Mouse (Mus musculus): Measurements from ENCODE around the gene Cym. TPM values are rescaled to one million over a fixed set of nuclear protein-coding genes. Genes with fewer than 3 reads are reported as not detected.

Gene Cym
- polyA plus RNA-seq, 1 experiment from 2014 or later: 0.15 TPM

- Histone ChIP-seq H3K27me3 (no peaks in the 10 kb centered on the region), H3K4me3 (no peak overlapping the region), H3K27ac (no peak overlapping the region), H3K9ac (no peak overlapping the region), H3K4me1 (no peaks in the 10 kb centered on the region), H3K4me2 (no peak overlapping the region), H3K36me3 (no peaks in the 10 kb centered on the region), H3K9me3 (no peaks in the 10 kb centered on the region)
- no peak for ATAC-seq (ENCODE audit: insufficient number of reproducible peaks, low FRiP score, low TSS enrichment, low read depth)
- 79% methylated on average over 4 of the region's 4 CpGs for WGBS
These were observed 34.5 kb downstream of the Cym start for GRCm38 (mm10) chr3:107187022-107187421.

DNA sequence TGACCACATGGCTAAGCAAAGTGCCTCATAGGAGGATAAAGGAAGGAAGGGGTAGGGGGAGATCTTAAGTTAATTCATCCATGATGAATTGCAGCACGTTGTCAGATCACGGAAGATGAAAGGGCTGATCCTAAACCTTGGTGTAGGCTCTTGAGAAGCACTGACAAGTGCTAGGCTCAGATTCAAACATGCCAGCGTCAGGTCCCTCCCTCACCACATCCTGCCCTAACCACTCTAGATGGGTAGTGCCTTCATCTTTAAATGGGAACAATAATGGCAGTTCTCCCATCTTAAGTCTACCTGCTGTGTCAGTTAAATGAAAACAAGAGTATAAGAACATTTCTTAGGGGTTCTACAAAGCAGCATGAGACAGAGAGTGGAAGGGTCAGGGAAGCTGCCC is 35.9 kb downstream of the Cym start:
- no peak for ATAC-seq (ENCODE audit: insufficient number of reproducible peaks, low FRiP score, low TSS enrichment, low read depth)

GRCm38 (mm10) chr3:107183178-107183577 is 38.4 kb downstream of the Cym start:
- no peak for ATAC-seq (ENCODE audit: insufficient number of reproducible peaks, low FRiP score, low TSS enrichment, low read depth)

More for the DNA sequence above, 35.9 kb downstream of the Cym start:
- H3K4me3 ChIP-seq: no peak overlapping the region
- no peaks in the 10 kb centered on the region for H3K4me1 ChIP-seq
- no peaks in the 10 kb centered on the region for H3K27me3 ChIP-seq
- 67% methylated on average over 3 of the region's 3 CpGs for WGBS
- no peak overlapping the region for H3K4me2 ChIP-seq
- no peak overlapping the region for H3K9ac ChIP-seq
- H3K9me3 ChIP-seq: no peaks in the 10 kb centered on the region
- no peak overlapping the region for H3K27ac ChIP-seq
- no peaks in the 10 kb centered on the region for H3K36me3 ChIP-seq

GRCm38 (mm10) chr3:107182756-107183155 is 38.8 kb downstream of the Cym start, which contains the start of gene Kcna10:
Kcna10 (plus strand) TSS chr3:107183056.
- no peaks in the 10 kb centered on the region for H3K4me1 ChIP-seq
- no peak within 1 kb of the TSS for H3K27ac ChIP-seq
- no peaks in the 10 kb centered on the region for H3K27me3 ChIP-seq
- no peak within 1 kb of the TSS for H3K4me3 ChIP-seq
- WGBS: 76% methylated on average over 1 of the region's 1 CpGs
- H3K36me3 ChIP-seq: no peaks in the 10 kb centered on the region
- no peak within 1 kb of the TSS for H3K9ac ChIP-seq
- no peaks in the 10 kb centered on the region for H3K9me3 ChIP-seq
- H3K4me2 ChIP-seq: no peak within 1 kb of the TSS
- no peak for ATAC-seq (ENCODE audit: insufficient number of reproducible peaks, low FRiP score, low TSS enrichment, low read depth)

More at GRCm38 (mm10) chr3:107183178-107183577, 38.4 kb downstream of the Cym start:
- WGBS: 68% methylated on average over 3 of the region's 3 CpGs
- Histone ChIP-seq H3K27me3 (no peaks in the 10 kb centered on the region), H3K4me2 (no peak overlapping the region), H3K9me3 (no peaks in the 10 kb centered on the region), H3K27ac (no peak overlapping the region), H3K36me3 (no peaks in the 10 kb centered on the region), H3K4me3 (no peak overlapping the region), H3K9ac (no peak overlapping the region), H3K4me1 (no peaks in the 10 kb centered on the region)

GRCm38 (mm10) chr3:107180860-107181259 is 40.7 kb downstream of the Cym start:
- no peaks in the 10 kb centered on the region for H3K4me1 ChIP-seq
- no peak overlapping the region for H3K27ac ChIP-seq
- H3K9ac ChIP-seq: no peak overlapping the region
- H3K4me3 ChIP-seq: no peak overlapping the region
- WGBS: 73% methylated on average over 2 of the region's 2 CpGs
- H3K36me3 ChIP-seq: no peaks in the 10 kb centered on the region
- H3K9me3 ChIP-seq: no peaks in the 10 kb centered on the region
- no peak for ATAC-seq (ENCODE audit: insufficient number of reproducible peaks, low FRiP score, low TSS enrichment, low read depth)
- no peaks in the 10 kb centered on the region for H3K27me3 ChIP-seq
- no peak overlapping the region for H3K4me2 ChIP-seq

DNA sequence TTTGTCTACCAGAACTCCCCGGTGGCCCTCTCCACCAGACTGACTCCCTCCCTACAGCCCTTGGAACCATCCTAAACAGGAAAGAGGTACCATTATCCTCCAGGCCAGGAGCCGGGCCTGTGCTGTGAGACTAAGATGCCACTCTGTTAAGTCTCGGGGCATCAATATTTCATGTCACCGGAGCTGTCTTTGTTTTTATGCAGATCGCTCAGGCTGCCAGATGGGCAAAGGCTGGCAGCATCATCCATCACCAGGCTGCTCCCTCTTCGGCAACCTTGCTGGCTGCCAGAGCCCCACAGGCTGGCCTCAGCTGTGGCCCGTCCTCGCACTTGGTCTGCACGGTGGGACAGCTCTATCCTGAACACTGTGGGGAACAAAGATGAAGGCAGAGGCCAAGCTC is 45.0 kb downstream of the Cym start:
- 58% methylated on average over 9 of the region's 9 CpGs for WGBS
- Histone ChIP-seq H3K27ac (no peak overlapping the region), H3K4me3 (no peak overlapping the region), H3K27me3 (no peaks in the 10 kb centered on the region), H3K9me3 (no peaks in the 10 kb centered on the region), H3K4me1 (no peaks in the 10 kb centered on the region), H3K36me3 (no peaks in the 10 kb centered on the region), H3K4me2 (no peak overlapping the region), H3K9ac (no peak overlapping the region)
- ATAC-seq (ENCODE audit: insufficient number of reproducible peaks, low FRiP score, low TSS enrichment, low read depth): no peak

GRCm38 (mm10) chr3:107175486-107175885 is 46.0 kb downstream of the Cym start:
- H3K36me3 ChIP-seq: no peaks in the 10 kb centered on the region
- H3K27ac ChIP-seq: no peak overlapping the region
- H3K9ac ChIP-seq: no peak overlapping the region
- no peaks in the 10 kb centered on the region for H3K9me3 ChIP-seq
- ATAC-seq (ENCODE audit: insufficient number of reproducible peaks, low FRiP score, low TSS enrichment, low read depth): no peak
- no peaks in the 10 kb centered on the region for H3K4me1 ChIP-seq
- no peaks in the 10 kb centered on the region for H3K27me3 ChIP-seq
- 44% methylated on average over 4 of the region's 4 CpGs for WGBS
- H3K4me3 ChIP-seq: no peak overlapping the region
- no peak overlapping the region for H3K4me2 ChIP-seq

- H3K4me1 ChIP-seq: no peaks in the 10 kb centered on the region
- no peak for ATAC-seq (ENCODE audit: insufficient number of reproducible peaks, low FRiP score, low TSS enrichment, low read depth)
- H3K27ac ChIP-seq: no peak overlapping the region
- 65% methylated on average over 1 of the region's 1 CpGs for WGBS
- H3K9ac ChIP-seq: no peak overlapping the region
- H3K4me3 ChIP-seq: no peak overlapping the region
- H3K4me2 ChIP-seq: no peak overlapping the region
- H3K36me3 ChIP-seq: no peaks in the 10 kb centered on the region
- H3K27me3 ChIP-seq: no peaks in the 10 kb centered on the region
- H3K9me3 ChIP-seq: no peaks in the 10 kb centered on the region
These were observed 49.0 kb downstream of the Cym start for GRCm38 (mm10) chr3:107172556-107172955.

DNA sequence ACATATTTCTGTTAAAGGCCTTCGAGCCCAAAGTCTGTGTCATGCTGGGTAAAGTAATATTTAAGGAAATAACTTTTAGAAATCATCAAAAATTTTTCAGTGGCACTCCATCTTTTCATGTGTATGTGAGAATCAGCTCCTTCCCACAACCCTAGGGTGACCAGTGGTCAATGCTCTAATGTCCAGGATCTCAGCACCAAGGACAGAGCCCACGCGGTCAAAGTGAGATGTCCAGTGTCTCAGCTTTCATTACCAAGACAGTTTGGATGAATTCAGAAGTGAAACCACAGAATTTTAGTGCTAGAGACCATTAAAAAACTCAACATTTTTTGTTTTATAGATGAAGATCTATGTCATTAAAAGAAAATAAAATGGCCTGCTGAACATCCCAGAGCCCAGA is 49.6 kb downstream of the Cym start:
- Histone ChIP-seq H3K27me3 (no peaks in the 10 kb centered on the region), H3K4me1 (no peaks in the 10 kb centered on the region), H3K36me3 (no peaks in the 10 kb centered on the region), H3K9ac (no peak overlapping the region), H3K4me3 (no peak overlapping the region), H3K9me3 (no peaks in the 10 kb centered on the region), H3K27ac (no peak overlapping the region), H3K4me2 (no peak overlapping the region)
- 83% methylated on average over 3 of the region's 3 CpGs for WGBS
- ATAC-seq (ENCODE audit: insufficient number of reproducible peaks, low FRiP score, low TSS enrichment, low read depth): no peak

GRCm38 (mm10) chr3:107169552-107169951 is 52.0 kb downstream of the Cym start:
- no peak overlapping the region for H3K4me3 ChIP-seq
- no peak overlapping the region for H3K9ac ChIP-seq
- no peak overlapping the region for H3K27ac ChIP-seq
- no peaks in the 10 kb centered on the region for H3K9me3 ChIP-seq
- no peaks in the 10 kb centered on the region for H3K4me1 ChIP-seq
- H3K4me2 ChIP-seq: no peak overlapping the region
- WGBS: 68% methylated on average over 2 of the region's 2 CpGs
- no peaks in the 10 kb centered on the region for H3K27me3 ChIP-seq
- H3K36me3 ChIP-seq: no peaks in the 10 kb centered on the region
- ATAC-seq (ENCODE audit: insufficient number of reproducible peaks, low FRiP score, low TSS enrichment, low read depth): no peak

DNA sequence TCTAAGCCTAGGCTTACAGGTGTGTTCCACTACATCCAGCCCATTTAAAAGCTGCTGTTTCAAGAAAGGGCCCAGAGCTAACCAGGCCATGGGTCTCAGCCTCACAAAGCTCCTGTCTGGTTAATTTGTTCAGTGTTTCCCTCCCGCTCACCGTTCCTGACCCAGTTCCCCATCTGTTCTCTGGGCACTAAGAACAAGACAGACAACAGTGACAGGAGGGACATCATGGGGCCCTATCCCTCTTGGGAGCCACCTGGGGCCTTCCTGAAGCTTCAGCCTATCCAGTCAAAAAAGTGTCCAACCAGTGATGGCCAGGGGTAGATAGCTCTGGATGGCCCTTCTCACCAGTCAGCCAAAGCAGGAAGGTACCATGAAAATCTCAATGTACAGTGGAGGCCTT is 58.8 kb downstream of the Cym start:
- Histone ChIP-seq H3K9me3 (no peaks in the 10 kb centered on the region), H3K4me1 (peaks cover 4% of the 10 kb centered on the region; the same call in 1 of the 2 replicates), H3K4me2 (no peak overlapping the region), H3K4me3 (no peak overlapping the region), H3K9ac (no peak overlapping the region), H3K36me3 (no peaks in the 10 kb centered on the region), H3K27me3 (peaks cover 18% of the 10 kb centered on the region; the same call in 1 of the 2 replicates), H3K27ac (no peak overlapping the region)
- 89% methylated on average over 2 of the region's 2 CpGs for WGBS
- no peak for ATAC-seq (ENCODE audit: insufficient number of reproducible peaks, low FRiP score, low TSS enrichment, low read depth)
